Mouse (Mus musculus): ENCODE data around the gene Ttc26.

Gene Ttc26

DNA sequence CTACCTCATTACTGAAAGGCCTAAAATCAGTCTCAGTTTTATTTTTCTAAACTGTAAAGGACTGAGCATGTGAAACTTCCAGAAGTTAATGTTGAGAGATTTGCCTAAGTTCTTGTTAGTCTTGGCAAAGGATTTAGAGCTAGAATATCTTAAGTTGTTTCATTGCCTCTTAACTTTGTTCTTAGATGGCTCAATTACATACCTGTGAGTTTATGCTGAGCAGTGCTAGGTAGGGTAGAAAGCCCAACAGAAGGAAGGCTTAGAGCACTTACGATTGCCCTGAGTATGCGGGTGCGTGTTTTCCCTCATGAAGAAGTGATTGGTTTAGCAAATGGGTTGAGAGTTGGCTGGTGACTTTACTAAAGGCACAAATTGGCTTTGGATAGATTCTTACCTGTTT lies 76.8 kb downstream of the Ttc26 start:
- no peak for DNase-seq (ENCODE audit: low read depth)

DNA sequence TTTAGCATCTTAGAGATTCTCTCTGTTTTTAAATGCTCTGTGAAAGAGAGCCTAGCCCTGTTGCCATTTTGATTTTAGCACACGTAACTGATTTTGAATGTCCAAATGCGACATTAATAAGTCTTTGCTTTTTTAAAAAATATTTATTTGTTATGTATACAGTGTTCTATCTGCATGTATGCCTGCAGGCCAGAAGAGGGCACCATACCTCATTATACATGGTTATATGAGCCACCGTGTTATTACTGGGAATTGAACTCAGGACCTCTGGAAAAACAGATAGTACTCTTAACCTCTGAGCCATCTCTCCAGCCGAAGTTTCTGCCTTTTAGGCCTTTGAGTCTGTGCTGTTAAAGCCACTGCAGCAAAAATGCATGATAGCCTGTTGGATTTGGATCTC lies 88.3 kb downstream of the Ttc26 start:
- peak; percentile 41 for DNase-seq (ENCODE audit: low read depth)
